Mouse (Mus musculus) C2C12 (cell line): Measurements from ENCODE around the gene Ackr1.

ENCODE experiments used
- CEBPB ChIP-seq: IDR thresholded peaks from one replicate; pipeline ENCODE4 v1.6.1; 2011; ENCODE audit warnings: low read depth, mild to moderate bottlenecking, control low read depth, moderate library complexity
- CTCF ChIP-seq: IDR thresholded peaks from one replicate; pipeline ENCODE4 v1.5.1; 2011; ENCODE audit not compliant: control insufficient read depth, insufficient read depth, insufficient read length
- FOSL1 ChIP-seq: IDR thresholded peaks from one replicate; pipeline ENCODE4 v1.8.0; 2011; ENCODE audit warnings: mild to moderate bottlenecking, low read length; ENCODE audit not compliant: poor library complexity, insufficient read depth, severe bottlenecking
- MAX ChIP-seq: IDR thresholded peaks from one replicate; pipeline ENCODE4 v1.6.1; 2011; ENCODE audit warnings: mild to moderate bottlenecking, control low read depth
- MYOD1 ChIP-seq: IDR thresholded peaks from one replicate; pipeline ENCODE4 v1.6.1; 2011; ENCODE audit warnings: low read depth; ENCODE audit not compliant: control insufficient read depth, insufficient read length
- USF1 ChIP-seq: IDR thresholded peaks from one replicate; pipeline ENCODE4 v1.6.1; 2011; ENCODE audit warnings: low read depth, mild to moderate bottlenecking, control low read depth, moderate library complexity

- TF ChIP-seq CTCF (no peak), MAX (no peak), USF1 (no peak), MYOD1 (no peak), FOSL1 (no peak), CEBPB (no peak)
These were observed 32.4 kb upstream of the Ackr1 start for GRCm38 (mm10) chr1:173365970-173366409.
